Mouse (Mus musculus): Measurements from ENCODE around the gene Sfswap. TPM values are rescaled to one million over a fixed set of nuclear protein-coding genes. Genes with fewer than 3 reads are reported as not detected.
A peak's percentile ranks its signal among the peaks of the same experiment; 100 is the strongest.
"Not testable (repeated sequence)": the region's sequence is repeated elsewhere in the genome, so short reads cannot be mapped to it uniquely, and the experiment has no call there.

Gene Sfswap
- 153 and 160 TPM in 2 replicates for polyA plus RNA-seq (2012; rRNA removed)

DNA sequence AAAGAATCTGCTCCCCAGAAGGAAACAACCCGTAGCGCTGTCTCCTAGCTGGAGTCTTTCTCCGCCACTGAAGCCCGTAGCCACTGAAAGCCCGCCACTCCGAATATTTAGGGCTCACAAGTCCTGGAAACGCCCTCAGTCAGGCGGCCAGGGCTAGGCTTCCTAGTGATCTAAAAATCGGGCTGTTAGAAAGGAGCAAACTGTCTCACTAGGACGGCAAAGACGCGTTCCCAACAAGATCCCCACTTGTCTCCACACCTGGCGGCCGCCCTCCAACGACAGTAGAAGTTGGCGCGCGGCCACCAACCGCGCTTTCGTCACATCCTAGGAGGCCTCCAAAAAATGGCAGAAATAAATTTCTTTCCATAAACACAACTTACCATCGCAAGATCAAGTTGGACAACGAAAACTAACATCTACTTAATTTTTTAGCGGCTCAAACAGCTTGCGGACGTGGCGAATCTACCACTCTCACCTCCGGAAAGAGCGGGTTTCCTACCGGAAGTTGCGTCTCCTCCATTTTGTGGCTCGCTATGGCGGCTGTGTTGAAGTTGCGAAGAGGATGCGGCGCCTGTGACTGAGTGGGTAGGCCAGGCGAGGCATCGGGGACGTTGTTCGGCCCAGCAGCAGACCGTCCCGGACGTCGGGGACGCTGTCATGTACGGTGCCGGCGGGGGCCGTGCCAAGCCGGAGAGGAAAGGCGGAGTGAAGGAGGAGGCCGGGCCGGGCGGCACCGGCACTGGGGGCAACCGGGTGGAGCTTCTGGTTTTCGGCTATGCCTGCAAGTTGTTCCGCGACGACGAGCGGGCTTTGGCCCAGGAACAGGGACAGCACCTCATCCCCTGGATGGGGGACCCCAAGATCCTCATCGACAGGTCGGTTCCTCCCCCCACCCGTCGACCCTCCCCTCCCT is at the start of gene Sfswap:
Gene Sfswap, plus strand, starts transcription at position 500 of the 913 bp plus-strand sequence.
- DNase-seq (ENCODE audit: extremely low spot score in 1 of 2, low spot score in 1 of 2): peak; percentile 61 to 88

DNA sequence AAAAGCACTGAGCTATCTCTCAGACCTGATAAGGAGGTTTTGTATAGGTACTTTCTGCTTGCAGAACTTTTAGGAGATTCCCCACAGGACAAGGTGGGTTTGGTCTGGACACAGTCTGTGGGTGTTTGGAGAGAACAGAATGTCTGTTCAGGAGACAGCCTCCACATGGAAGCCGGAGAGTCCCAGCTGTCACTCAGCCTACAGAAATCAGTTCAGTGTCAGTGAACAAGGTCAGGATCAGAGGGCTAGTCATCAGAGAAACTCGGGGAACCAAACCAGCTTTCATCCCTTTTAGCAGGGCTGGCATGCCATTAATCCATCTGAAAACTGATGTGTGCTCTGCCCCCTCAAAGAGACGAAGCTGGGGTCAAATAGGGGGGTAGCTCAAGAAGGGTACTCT is 48.5 kb upstream of the Sfswap start:
- DNase-seq (ENCODE audit: extremely low spot score in 1 of 2, low spot score in 1 of 2): no peak

GRCm38 (mm10) chr5:129454802-129455528 is 46.1 kb upstream of the Sfswap start:
- DNase-seq (ENCODE audit: extremely low spot score in 1 of 2, low spot score in 1 of 2): peak; percentile 65 to 92

DNA sequence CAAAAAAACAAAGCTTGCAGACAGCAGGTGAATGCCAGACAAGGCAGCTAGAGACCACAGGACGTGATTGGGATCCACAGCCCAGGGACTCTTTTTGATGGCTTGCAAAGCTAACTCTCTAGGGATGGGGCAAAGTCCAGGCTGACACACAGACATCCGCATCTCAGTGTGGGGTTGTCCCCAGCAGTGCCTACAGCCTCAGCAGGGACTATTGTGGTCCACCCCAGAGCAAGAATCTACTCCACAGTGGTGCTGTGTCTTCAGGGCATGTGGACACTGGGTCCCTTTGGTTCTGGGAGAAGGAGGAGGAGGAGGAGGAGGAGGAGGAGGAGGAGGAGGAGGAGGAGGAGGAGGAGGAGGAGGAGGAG is 45.5 kb upstream of the Sfswap start:
- DNase-seq (ENCODE audit: extremely low spot score in 1 of 2, low spot score in 1 of 2): no peak

DNA sequence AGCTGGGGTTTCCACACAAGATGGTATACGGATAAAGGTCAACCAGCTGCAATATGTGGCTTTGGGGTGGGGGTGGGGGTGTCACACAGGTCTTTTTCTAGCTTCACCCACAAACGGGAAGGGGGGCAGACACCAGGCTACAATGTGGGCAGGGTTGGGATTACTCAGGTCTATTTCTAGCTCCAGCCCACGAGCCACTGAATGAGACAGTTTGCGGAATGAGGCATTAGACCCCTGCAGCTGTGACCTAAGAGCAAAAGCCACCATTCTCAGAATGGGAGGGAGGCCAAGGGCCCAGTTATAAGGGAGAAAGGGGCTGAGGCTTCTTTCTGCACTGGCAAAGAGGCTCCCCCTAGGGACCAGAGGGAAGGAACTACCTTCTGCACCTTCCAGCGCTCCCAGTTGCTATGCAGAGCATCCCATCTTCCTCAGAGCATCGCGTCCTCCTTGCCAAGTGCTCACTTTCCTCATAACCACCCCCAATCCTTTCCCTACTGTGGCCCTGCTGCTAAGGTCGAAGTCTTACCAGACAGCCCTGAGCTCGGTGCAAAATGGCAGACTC is 44.4 kb upstream of the Sfswap start:
- DNase-seq (ENCODE audit: extremely low spot score in 1 of 2, low spot score in 1 of 2): no peak

DNA sequence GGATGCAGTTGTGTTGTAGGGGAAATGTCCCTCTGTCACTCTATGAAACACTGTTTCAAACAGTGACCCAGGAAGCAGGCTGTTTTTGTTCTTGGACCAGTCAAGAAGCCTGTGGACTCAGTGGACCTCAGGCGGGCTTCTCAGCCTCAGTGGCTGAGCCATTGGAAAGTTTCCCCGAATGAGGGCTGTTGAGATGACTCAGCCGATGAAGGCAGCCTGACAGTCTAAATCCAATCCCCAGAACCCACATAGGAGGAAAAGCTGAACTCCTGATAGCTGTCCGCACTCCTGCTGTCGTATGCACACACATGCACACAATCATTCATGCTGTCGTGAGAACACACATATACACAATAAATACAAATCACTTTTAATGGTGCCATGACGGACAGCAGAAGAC is 42.9 kb upstream of the Sfswap start:
- peak in 1 of 2 experiments; percentile 48 for DNase-seq (ENCODE audit: extremely low spot score in 1 of 2, low spot score in 1 of 2)

- DNase-seq (ENCODE audit: extremely low spot score in 1 of 2, low spot score in 1 of 2): no peak
These were observed 42.5 kb upstream of the Sfswap start for GRCm38 (mm10) chr5:129458541-129458940.

GRCm38 (mm10) chr5:129460798-129461476 is 40.1 kb upstream of the Sfswap start:
- no peak for DNase-seq (ENCODE audit: extremely low spot score in 1 of 2, low spot score in 1 of 2)

DNA sequence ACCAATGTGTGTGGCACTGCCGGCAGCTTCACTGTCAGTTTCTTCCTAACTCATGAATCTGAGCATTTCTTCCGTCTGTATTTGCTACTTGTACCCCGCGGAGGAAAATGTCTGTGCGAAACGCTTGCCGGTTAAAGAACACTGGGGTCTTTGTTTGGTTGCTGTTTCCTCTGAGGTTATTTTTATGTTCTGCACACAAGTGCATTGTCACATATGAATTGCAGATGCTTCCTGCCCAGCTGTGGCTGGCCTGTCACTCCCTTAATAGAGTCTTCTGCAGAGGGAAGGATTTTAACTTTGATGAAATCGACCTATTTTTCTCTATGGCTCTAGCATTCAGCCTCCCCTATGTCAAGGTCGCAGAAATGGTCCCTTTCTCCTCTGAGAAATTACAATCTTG is 37.4 kb upstream of the Sfswap start:
- not testable (repeated sequence) for DNase-seq (ENCODE audit: extremely low spot score in 1 of 2, low spot score in 1 of 2)

GRCm38 (mm10) chr5:129465788-129466187 is 35.2 kb upstream of the Sfswap start:
- DNase-seq (ENCODE audit: extremely low spot score in 1 of 2, low spot score in 1 of 2): peak; percentile 44 to 75

DNA sequence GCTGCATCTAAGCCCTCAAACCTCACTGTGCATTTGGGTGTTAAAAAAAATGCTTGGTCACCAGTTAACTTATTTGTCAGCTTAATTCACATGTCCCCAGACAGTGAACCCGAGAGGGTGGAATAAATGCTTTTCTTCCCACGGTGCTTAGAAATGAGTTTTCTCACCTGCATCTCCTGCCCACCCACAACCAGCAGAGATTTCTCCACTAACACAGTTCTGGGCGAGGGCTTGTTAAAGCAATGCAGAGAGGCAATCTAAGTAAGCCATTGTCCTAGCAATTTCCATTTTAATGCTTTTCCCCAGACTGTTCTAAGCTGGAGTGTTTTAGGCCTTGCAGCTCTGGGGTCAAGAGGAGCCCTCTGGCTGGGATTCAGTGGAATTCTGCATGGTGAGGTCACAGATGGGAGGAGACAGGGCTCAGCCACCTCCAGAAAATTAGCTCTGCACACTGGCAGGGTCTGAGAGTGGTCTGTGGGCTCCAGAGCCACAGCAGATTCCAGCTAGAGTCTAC is 25.4 kb upstream of the Sfswap start:
- peak in 1 of 2 experiments; percentile 48 for DNase-seq (ENCODE audit: extremely low spot score in 1 of 2, low spot score in 1 of 2)

DNA sequence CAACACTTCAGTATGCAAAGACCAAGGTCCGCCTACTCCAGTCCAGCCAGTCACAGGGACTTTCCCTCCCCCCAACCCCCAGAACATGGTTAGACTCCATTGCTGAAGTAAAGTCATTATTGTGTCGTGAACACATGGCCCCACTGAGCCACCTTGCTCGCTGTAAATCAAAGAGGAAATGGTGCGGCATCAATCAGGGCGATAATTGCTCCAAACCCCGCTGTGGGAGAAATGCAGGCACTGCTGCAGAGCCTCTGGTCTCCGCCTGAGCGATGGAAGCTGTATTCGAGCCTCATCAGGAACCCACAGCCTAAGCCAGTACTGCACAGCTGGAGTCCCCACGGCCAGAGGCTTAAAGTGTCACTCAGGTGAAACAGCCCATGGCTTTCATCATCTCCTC is 11.1 kb upstream of the Sfswap start:
- DNase-seq (ENCODE audit: extremely low spot score in 1 of 2, low spot score in 1 of 2): no peak

- DNase-seq (ENCODE audit: extremely low spot score in 1 of 2, low spot score in 1 of 2): no peak
These were observed 650 bp downstream of the Sfswap start for GRCm38 (mm10) chr5:129501671-129502070.

- DNase-seq (ENCODE audit: extremely low spot score in 1 of 2, low spot score in 1 of 2): no peak
These were observed 5.9 kb downstream of the Sfswap start for GRCm38 (mm10) chr5:129506886-129507285.

DNA sequence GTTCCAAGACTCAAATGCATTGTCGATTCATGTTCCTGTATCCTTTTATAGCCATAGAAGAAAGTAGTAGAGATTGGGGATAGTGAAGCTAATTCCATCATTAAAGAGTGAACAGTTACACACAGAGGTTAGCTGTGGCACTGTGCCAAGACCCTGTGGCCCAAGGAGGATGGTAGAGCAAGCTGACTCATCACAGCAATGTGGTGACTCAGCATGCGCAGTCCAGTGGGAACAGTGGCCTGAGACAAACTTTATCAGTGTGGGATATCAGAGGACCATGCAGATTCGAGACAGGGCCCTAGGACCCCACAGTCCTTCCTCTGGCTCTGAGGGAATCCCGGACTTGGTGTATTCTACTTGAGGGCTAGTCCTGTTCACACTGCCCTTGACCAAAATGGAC is 17.2 kb downstream of the Sfswap start:
- DNase-seq (ENCODE audit: extremely low spot score in 1 of 2, low spot score in 1 of 2): no peak

- DNase-seq (ENCODE audit: extremely low spot score in 1 of 2, low spot score in 1 of 2): no peak
These were observed 17.8 kb downstream of the Sfswap start for GRCm38 (mm10) chr5:129518786-129519185.

GRCm38 (mm10) chr5:129519591-129519990 is 18.6 kb downstream of the Sfswap start:
- DNase-seq (ENCODE audit: extremely low spot score in 1 of 2, low spot score in 1 of 2): no peak

- DNase-seq (ENCODE audit: extremely low spot score in 1 of 2, low spot score in 1 of 2): peak in 1 of 2 experiments; percentile 45
These were observed 20.5 kb downstream of the Sfswap start for GRCm38 (mm10) chr5:129521501-129521900.

- no peak for DNase-seq (ENCODE audit: extremely low spot score in 1 of 2, low spot score in 1 of 2)
These were observed 20.9 kb downstream of the Sfswap start for GRCm38 (mm10) chr5:129521913-129522312.

- no peak for DNase-seq (ENCODE audit: extremely low spot score in 1 of 2, low spot score in 1 of 2)
These were observed 22.1 kb downstream of the Sfswap start for GRCm38 (mm10) chr5:129523166-129523565.

Measured in frontal cortex, adult 2 months (tissue).